Mouse (Mus musculus) G1E (cell line): ENCODE data around the gene Epc2.

ENCODE experiments used
- CTCF ChIP-seq: IDR thresholded peaks from 2 replicates; pipeline ENCODE4 v1.5.1; 2012; ENCODE audit warnings: low read depth, low read length, inconsistent platforms, mixed read lengths
- GATA1 ChIP-seq: IDR thresholded peaks from 2 replicates; pipeline ENCODE4 v1.6.1; 2012; ENCODE audit warnings: borderline replicate concordance, low read length, inconsistent platforms, mixed read lengths

DNA sequence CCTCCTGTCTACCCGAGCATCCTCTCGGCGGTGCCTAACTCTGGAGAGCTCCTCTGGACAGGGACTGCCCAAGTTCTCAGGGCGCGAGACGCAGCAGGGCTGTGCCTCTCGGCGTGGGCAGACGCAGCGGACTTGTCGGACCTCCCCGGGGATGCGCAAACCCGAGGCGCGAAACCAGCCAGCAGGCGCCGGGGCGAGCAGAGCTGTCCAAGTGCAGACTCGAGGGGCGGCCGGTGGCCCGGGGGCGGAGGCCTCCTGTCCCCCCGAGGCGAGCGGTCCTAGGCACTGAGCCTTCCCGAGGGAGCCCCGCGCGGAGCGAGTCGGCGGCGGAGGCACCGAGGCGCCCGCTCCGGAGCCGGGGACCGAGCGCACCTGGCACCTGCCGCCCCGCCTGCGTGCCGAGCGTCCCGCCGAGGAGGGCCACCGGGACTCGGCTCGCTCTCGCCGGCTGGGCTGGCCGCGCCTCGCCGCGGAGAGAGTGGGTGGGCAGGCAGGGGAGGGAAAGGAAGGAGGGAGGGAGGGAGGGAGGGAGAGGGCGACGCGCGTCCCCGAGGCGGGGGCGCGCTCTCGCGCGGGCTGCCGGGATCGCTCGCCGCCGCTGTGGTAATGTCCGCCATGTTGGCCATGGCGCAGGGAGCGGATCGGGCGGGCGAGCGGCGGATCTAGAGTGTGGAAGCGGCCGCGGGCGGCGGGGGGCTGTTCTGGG, at the start of gene Epc2:
- TF ChIP-seq CTCF, result no peak
- no peak for TF ChIP-seq GATA1
